Mouse (Mus musculus): ENCODE results near the gene Ppp1r37.

DNA sequence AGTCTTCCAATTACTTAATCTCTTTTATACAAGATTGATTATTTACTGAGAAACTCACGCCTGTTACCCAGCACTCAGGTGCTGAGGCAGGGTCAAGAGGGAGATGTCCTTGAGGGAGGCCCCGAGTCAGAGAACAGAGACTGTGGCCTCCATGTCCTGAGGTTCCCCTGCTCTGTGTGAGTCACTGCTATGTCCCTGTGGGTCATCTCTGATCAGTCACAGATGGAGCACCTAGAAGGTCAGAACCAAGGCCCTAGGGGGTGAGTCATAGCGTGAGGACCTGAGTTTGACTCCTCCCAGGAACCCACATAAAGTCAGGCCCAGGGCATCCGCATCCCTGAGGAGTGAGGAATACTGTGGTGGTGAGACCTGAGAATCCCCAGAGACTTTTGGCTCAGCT, 61.2 kb downstream of the Ppp1r37 start:
- no peak for TF ChIP-seq CTCF (IDR thresholded peaks at IDR 0.05; ENCODE audit: low read depth, low read length)
- no peak for TF ChIP-seq POLR2A (IDR thresholded peaks at IDR 0.05; ENCODE audit: borderline replicate concordance, low read depth, low read length)
